Mouse (Mus musculus): ENCODE data around the gene Ube2i. TPM values are rescaled to one million over a fixed set of nuclear protein-coding genes. Genes with fewer than 3 reads are reported as not detected.

Ube2i gene
- polyA plus RNA-seq (2012; rRNA removed) = 481 TPM in 2 replicates

GRCm38 (mm10) chr17:25274571-25275346 is at the start of gene Ube2i:
TSS of gene Ube2i (minus strand) at chr17:25274622.

GRCm38 (mm10) chr17:25318354-25318753 is 43.9 kb upstream of the Ube2i start, which contains the start of gene Prss29:
TSS of gene Prss29 (plus strand) at chr17:25318654.

GRCm38 (mm10) chr17:25308346-25308745 is 33.9 kb upstream of the Ube2i start, which contains the start of gene Prss28:
TSS of gene Prss28 (plus strand) at chr17:25308646.

GRCm38 (mm10) chr17:25298094-25298493 is 23.7 kb upstream of the Ube2i start, which contains the start of gene Prss34:
TSS of gene Prss34 (plus strand) at chr17:25298394.

GRCm38 (mm10) chr17:25256140-25256754 is 18.2 kb downstream of the Ube2i start, which contains the start of gene Baiap3:
TSS of gene Baiap3 (minus strand) at chr17:25256364.

GRCm38 (mm10) chr17:25239695-25240636 is 34.5 kb downstream of the Ube2i start, which contains the start of the genes Gnptg and Tsr3:
TSS of gene Gnptg (minus strand) at chr17:25240124.
TSS of gene Tsr3 (plus strand) at chr17:25240170.

Other genes starting within 250 kb of the Ube2i start
- gene Tmem204, start 191.0 kb downstream of the Ube2i start, polyA plus RNA-seq (2012; rRNA removed) = 9.3 and 9.4 TPM in 2 replicates
- gene Telo2, start 158.7 kb downstream of the Ube2i start, polyA plus RNA-seq (2012; rRNA removed) = 44.7 and 46.3 TPM in 2 replicates
- gene Ptx4, start 153.9 kb downstream of the Ube2i start, polyA plus RNA-seq (2012; rRNA removed) = 0.08 and 0.23 TPM in 2 replicates
- 41.6 and 42.0 TPM in 2 replicates for gene Clcn7, start 141.2 kb downstream of the Ube2i start, polyA plus RNA-seq (2012; rRNA removed)
- 0.03 and 0.06 TPM in 2 replicates for gene Ccdc154, start 112.2 kb downstream of the Ube2i start, polyA plus RNA-seq (2012; rRNA removed)
- not detected in 2 replicates for gene Gm38655, start 99.2 kb downstream of the Ube2i start, polyA plus RNA-seq (2012; rRNA removed)
- 24.3 and 25.5 TPM in 2 replicates for gene BC003965, start 90.1 kb downstream of the Ube2i start, polyA plus RNA-seq (2012; rRNA removed)
- 25.4 and 27.6 TPM in 2 replicates for gene Unkl, start 86.2 kb downstream of the Ube2i start, polyA plus RNA-seq (2012; rRNA removed)
- 103 TPM in 2 replicates for gene Gnptg, start 34.5 kb downstream of the Ube2i start, polyA plus RNA-seq (2012; rRNA removed)
- gene Tsr3, start 34.5 kb downstream of the Ube2i start, polyA plus RNA-seq (2012; rRNA removed) = 43.7 and 45.7 TPM in 2 replicates
- 44.7 and 46.0 TPM in 2 replicates for gene Baiap3, start 18.3 kb downstream of the Ube2i start, polyA plus RNA-seq (2012; rRNA removed)
- gene Prss34, start 23.8 kb upstream of the Ube2i start, polyA plus RNA-seq (2012; rRNA removed) = 0.04 TPM in 1 of 2 replicates, not detected in the other
- not detected in 2 replicates for gene Prss28, start 34.0 kb upstream of the Ube2i start, polyA plus RNA-seq (2012; rRNA removed)
- gene Prss29, start 44.0 kb upstream of the Ube2i start, polyA plus RNA-seq (2012; rRNA removed) = not detected in 2 replicates
- gene Tpsab1, start 70.9 kb upstream of the Ube2i start, polyA plus RNA-seq (2012; rRNA removed) = 0.08 TPM in 1 of 2 replicates, not detected in the other
- gene Tpsb2, start 91.7 kb upstream of the Ube2i start, polyA plus RNA-seq (2012; rRNA removed) = 0.76 and 2.8 TPM in 2 replicates
- 0.10 and 0.11 TPM in 2 replicates for gene Tpsg1, start 94.7 kb upstream of the Ube2i start, polyA plus RNA-seq (2012; rRNA removed)
- gene Cacna1h, start 159.2 kb upstream of the Ube2i start, polyA plus RNA-seq (2012; rRNA removed) = 87.9 and 99.5 TPM in 2 replicates
- gene Tekt4, start 180.0 kb upstream of the Ube2i start, polyA plus RNA-seq (2012; rRNA removed) = 1.6 and 1.9 TPM in 2 replicates
- gene Sstr5, start 222.7 kb upstream of the Ube2i start, polyA plus RNA-seq (2012; rRNA removed) = 0.82 and 0.89 TPM in 2 replicates

Measured in central nervous system, embryonic 18 days (tissue).